Mouse (Mus musculus) megakaryocyte, embryonic 14.5 days (primary cell): ENCODE measurements at regions not wholly inside any gene's neighbourhood (a gene's known extent, or its start where the extent isn't known, plus 50 kb on each side); places are given as distances from the start of the nearest gene placed in this dataset.

ENCODE experiments used
- FLI1 ChIP-seq: IDR thresholded peaks from 2 replicates; pipeline ENCODE4 v1.6.1; 2012; ENCODE audit warnings: low read length, inconsistent platforms, mixed read lengths
- GATA1 ChIP-seq: IDR thresholded peaks from 3 replicates; pipeline ENCODE4 v1.6.1; 2012; ENCODE audit warnings: mixed read lengths, low read length, inconsistent platforms, borderline replicate concordance

DNA sequence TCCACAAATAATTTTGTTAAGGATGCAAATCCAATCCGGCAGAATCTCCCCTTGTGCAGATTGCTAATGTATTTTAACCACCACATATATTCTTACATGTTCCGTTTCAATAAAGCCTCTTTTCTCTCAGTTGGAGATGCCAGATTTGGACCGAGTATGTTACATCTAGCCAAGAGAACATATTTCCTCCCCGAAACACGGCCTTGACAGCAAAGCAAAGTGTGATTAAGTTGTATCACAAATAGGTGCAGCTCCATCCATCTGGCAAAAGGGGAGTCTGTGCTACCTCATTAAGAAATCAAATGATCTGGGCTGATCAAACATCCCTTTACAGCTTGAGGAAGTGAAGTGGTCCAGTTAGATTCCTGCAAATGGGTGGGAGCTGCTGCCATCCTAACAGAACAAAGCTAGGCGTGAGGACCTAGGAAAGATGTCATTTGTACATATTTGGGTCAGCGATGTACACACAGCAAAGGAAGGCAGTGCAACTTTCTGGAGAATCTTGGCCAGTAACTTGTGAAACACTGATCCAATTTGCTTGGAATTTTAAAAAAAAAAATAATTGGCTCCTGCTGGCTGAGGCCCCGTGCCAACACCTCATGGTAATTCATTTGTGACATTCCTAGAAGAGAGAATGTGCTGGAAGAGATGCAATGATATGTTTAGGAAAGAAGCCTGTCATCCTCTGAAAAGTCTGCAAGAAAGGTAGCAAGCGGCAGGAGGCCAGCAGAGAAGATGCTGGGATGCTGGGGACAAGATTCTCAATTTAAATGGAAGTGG is 223.8 kb downstream of the Rpl10-ps3 start:
- TF ChIP-seq GATA1 (no peak), FLI1 (no peak)
